Mouse (Mus musculus) midbrain, embryonic 13.5 days (tissue): ENCODE measurements at regions not wholly inside any gene's neighbourhood (a gene's known extent, or its start where the extent isn't known, plus 50 kb on each side); places are given as distances from the start of the nearest gene placed in this dataset.

Source experiments
- ATAC-seq: fragments of 200-750 bp; cut with Nextera tagmentation; 2 replicates; pipeline ENCODE4 v1.8.0; 2017; ENCODE audit warnings: mild to moderate bottlenecking, moderate TSS enrichment, moderate library complexity
- H3K27ac ChIP-seq: fragments of 300-500 bp; sonication (generic); 2 replicates; pipeline ENCODE4 v1.5.1; 2015; ENCODE audit warnings: inconsistent platforms, mild to moderate bottlenecking, moderate library complexity
- H3K27me3 ChIP-seq: fragments of 300-500 bp; sonication (generic); 2 replicates; pipeline ENCODE4 v1.6.1; 2015; ENCODE audit warnings: mild to moderate bottlenecking, inconsistent platforms
- H3K36me3 ChIP-seq: fragments of 300-500 bp; sonication (generic); 2 replicates; pipeline ENCODE4 v1.6.1; 2015; ENCODE audit warnings: mild to moderate bottlenecking, inconsistent platforms
- H3K4me1 ChIP-seq: fragments of 300-500 bp; sonication (generic); replicated peaks from 2 replicates; pipeline ENCODE4 v1.6.1; 2015; ENCODE audit warnings: inconsistent platforms
- H3K4me2 ChIP-seq: fragments of 300-500 bp; sonication (generic); replicated peaks from 2 replicates; pipeline ENCODE4 v1.6.1; 2015; ENCODE audit warnings: moderate library complexity, mild to moderate bottlenecking, inconsistent platforms
- H3K4me3 ChIP-seq: fragments of 300-500 bp; sonication (generic); replicated peaks from 2 replicates; pipeline ENCODE4 v1.5.1; 2015; ENCODE audit warnings: mild to moderate bottlenecking, inconsistent platforms
- H3K9ac ChIP-seq: fragments of 300-500 bp; sonication (generic); replicated peaks from 2 replicates; pipeline ENCODE4 v1.6.1; 2015; ENCODE audit warnings: mild to moderate bottlenecking, inconsistent platforms
- H3K9me3 ChIP-seq: fragments of 300-500 bp; sonication (generic); 2 replicates; pipeline ENCODE4 v1.6.1; 2016; ENCODE audit warnings: mild to moderate bottlenecking, inconsistent platforms
- WGBS: fragments of 180-500 bp; shearing (Covaris S2); methylation state at CpG from one replicate; pipeline ENCODE4 v1.1.7; 2015; 5-methylcytosine and 5-hydroxymethylcytosine counted together

DNA sequence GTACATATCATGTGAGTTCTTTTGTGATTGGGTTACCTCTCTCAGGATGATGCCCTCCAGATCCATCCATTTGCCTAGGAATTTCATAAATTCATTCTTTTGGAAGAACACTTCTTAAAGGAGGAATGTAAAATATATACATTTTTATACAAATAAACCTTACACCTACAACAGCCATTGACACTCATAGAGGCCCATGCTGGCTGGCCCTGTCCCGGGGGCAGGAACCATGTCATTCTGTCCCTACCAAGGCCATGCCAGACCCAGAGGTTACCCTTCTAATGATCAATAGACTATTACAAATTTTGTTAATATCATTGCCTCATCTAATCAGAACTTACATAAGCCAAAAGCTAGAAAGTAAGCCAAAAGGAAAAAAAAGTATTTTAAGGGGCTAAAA is 49.9 kb upstream of the Boc start:
- no peaks in the 10 kb centered on the region for H3K4me1 ChIP-seq
- no peak for ATAC-seq
- no peak overlapping the region for H3K4me2 ChIP-seq
- no peak overlapping the region for H3K9ac ChIP-seq
- H3K27me3 ChIP-seq = no peaks in the 10 kb centered on the region
- H3K27ac ChIP-seq = no peak overlapping the region
- no peaks in the 10 kb centered on the region for H3K9me3 ChIP-seq
- 89% methylated on average over 1 of the region's 1 CpGs for WGBS
- no peak overlapping the region for H3K4me3 ChIP-seq
- no peaks in the 10 kb centered on the region for H3K36me3 ChIP-seq
